Mouse (Mus musculus) lung, embryonic 16.5 days (tissue): ENCODE results near the gene Ccdc73. TPM values are rescaled to one million over a fixed set of nuclear protein-coding genes. Genes with fewer than 3 reads are reported as not detected.
A peak's percentile ranks its signal among the peaks of the same experiment; 100 is the strongest.

Source experiments
- ATAC-seq: fragments of 200-750 bp; cut with Nextera tagmentation; 2 replicates; pipeline ENCODE4 v1.8.0; 2017; ENCODE audit warnings: low read depth, mild to moderate bottlenecking, moderate library complexity
- H3K27ac ChIP-seq: fragments of 300-500 bp; sonication (generic); 2 replicates; pipeline ENCODE4 v1.5.1; 2014; ENCODE audit warnings: mild to moderate bottlenecking, control low read depth, low read length
- H3K27me3 ChIP-seq: fragments of 300-500 bp; sonication (generic); 2 replicates; pipeline ENCODE4 v1.6.1; 2014; ENCODE audit warnings: low read depth, low read length, mixed read lengths; ENCODE audit not compliant: control insufficient read depth, insufficient read depth
- H3K36me3 ChIP-seq: fragments of 300-500 bp; sonication (generic); 2 replicates; pipeline ENCODE4 v1.6.1; 2014; ENCODE audit warnings: low read length; ENCODE audit not compliant: control insufficient read depth, insufficient read depth
- H3K4me1 ChIP-seq: fragments of 300-500 bp; sonication (generic); replicated peaks from 2 replicates; pipeline ENCODE4 v1.6.1; 2014; ENCODE audit warnings: low read length, mixed read lengths; ENCODE audit not compliant: control insufficient read depth, insufficient read depth
- H3K4me2 ChIP-seq: fragments of 300-500 bp; sonication (generic); 2 replicates; pipeline ENCODE4 v1.6.1; 2014; ENCODE audit warnings: low read depth, low read length, control low read depth
- H3K4me3 ChIP-seq: fragments of 300-500 bp; sonication (generic); 2 replicates; pipeline ENCODE4 v1.5.1; 2014; ENCODE audit warnings: mild to moderate bottlenecking, low read length, control low read depth
- H3K9ac ChIP-seq: fragments of 300-500 bp; sonication (generic); 2 replicates; pipeline ENCODE4 v1.6.1; 2014; ENCODE audit warnings: low read length, control low read depth
- H3K9me3 ChIP-seq: fragments of 300-500 bp; sonication (generic); 2 replicates; pipeline ENCODE4 v1.6.1; 2016; ENCODE audit warnings: low read length; ENCODE audit not compliant: control insufficient read depth
- WGBS: fragments of 180-500 bp; shearing (Covaris S2); extraction: QIAGEN DNeasy Blood & Tissue Kit; methylation state at CpG from one replicate; pipeline ENCODE4 v1.1.7; 2014; 5-methylcytosine and 5-hydroxymethylcytosine counted together
- polyA plus RNA-seq: library from polyadenylated mRNA; unstranded; fragments of >200 nt; fragmentation: Nextera tagmentation; extraction: Ambion mirVana; gene quantifications from 2 replicates; pipeline ENCODE4 v1.2.1, GENCODE M21; 2015

Ccdc73 gene
- polyA plus RNA-seq, 1 experiment from 2014 or later, result 7.2 TPM

DNA sequence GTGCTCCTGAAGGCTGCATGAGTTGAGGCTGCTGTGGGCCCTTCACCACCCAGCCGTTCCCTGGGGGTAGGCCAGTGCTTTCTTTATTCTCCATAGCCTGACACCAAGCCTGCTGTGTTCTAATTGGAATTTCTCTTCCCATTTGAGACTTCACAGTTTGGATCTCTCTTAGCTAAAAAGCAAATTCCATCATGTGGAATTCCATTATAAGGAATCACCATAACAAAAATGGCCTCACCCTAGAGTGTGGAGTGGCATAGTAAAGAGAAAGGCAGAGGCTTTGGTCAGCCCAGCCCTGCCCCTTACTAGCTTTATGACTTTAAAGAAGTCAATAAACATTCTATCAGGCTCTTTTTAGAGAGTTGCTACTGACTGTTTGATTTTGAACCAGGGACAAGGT lies 180.7 kb downstream of the Ccdc73 start:
- no peaks in the 10 kb centered on the region for H3K36me3 ChIP-seq
- H3K9ac ChIP-seq, result no peak overlapping the region
- H3K4me2 ChIP-seq, result no peak overlapping the region
- H3K4me3 ChIP-seq, result no peak overlapping the region
- no peaks in the 10 kb centered on the region for H3K4me1 ChIP-seq
- no peaks in the 10 kb centered on the region for H3K9me3 ChIP-seq
- ATAC-seq, result no peak
- WGBS, result 38% methylated on average over 1 of the region's 1 CpGs
- no peaks in the 10 kb centered on the region for H3K27me3 ChIP-seq
- H3K27ac ChIP-seq, result no peak overlapping the region

DNA sequence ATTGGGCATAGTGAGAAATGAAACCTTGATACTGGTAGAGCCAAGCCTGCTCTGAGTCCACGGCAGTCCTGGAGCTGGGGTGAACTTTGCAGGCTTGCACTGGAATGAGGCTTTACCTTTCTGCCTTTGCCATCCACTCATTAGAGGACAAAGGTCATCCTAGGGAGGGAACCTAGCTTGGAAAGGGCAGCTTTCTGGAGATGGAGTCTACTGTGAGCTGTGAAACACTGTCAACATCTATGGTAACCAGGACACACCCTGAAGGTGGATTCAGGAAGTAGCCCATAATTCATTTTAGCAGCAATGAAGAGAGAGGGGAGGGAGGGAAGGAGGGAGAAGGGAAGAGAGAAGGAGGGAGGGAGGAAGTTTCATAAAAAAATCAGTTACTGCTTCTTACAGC lies 187.9 kb downstream of the Ccdc73 start:
- no peak overlapping the region for H3K4me3 ChIP-seq
- H3K36me3 ChIP-seq, result no peaks in the 10 kb centered on the region
- H3K9me3 ChIP-seq, result no peaks in the 10 kb centered on the region
- no peak for ATAC-seq
- WGBS, result 48% methylated on average over 1 of the region's 1 CpGs
- no peak overlapping the region for H3K9ac ChIP-seq
- no peak overlapping the region for H3K27ac ChIP-seq
- H3K27me3 ChIP-seq, result no peaks in the 10 kb centered on the region
- H3K4me1 ChIP-seq, result no peaks in the 10 kb centered on the region
- H3K4me2 ChIP-seq, result no peak overlapping the region

DNA sequence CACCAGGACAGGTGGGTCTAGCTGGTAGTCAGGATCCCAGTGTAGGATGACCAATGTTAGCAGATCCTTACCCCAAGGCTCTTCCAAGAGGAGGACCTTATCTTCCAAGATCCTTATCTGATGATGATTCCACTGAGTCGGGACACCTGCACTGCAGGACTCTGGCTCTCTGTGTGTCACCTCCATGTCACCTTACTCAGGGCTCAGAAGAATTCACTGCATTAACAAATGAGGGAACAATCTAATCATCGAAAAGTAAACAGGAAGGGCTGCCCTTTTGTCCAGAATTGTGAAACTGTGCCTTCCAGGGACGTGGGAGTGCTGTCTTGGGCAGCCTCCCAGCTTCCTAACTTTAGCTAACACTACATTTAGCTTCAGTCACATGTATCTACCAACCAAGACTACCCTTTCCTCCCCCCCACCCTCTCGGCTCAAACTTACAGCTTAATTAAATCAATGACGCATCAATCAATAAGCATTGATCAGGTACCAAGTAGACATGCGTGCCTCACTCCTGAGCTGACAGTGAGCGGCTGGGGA lies 191.0 kb downstream of the Ccdc73 start:
- 43% methylated on average over 7 of the region's 7 CpGs for WGBS
- Histone ChIP-seq H3K4me3 (no peak overlapping the region), H3K9ac (no peak overlapping the region), H3K4me2 (no peak overlapping the region), H3K4me1 (no peaks in the 10 kb centered on the region), H3K27ac (no peak overlapping the region), H3K27me3 (no peaks in the 10 kb centered on the region), H3K9me3 (no peaks in the 10 kb centered on the region), H3K36me3 (no peaks in the 10 kb centered on the region)
- ATAC-seq, result peak; percentile 4; the same call in 1 of the 2 replicates

DNA sequence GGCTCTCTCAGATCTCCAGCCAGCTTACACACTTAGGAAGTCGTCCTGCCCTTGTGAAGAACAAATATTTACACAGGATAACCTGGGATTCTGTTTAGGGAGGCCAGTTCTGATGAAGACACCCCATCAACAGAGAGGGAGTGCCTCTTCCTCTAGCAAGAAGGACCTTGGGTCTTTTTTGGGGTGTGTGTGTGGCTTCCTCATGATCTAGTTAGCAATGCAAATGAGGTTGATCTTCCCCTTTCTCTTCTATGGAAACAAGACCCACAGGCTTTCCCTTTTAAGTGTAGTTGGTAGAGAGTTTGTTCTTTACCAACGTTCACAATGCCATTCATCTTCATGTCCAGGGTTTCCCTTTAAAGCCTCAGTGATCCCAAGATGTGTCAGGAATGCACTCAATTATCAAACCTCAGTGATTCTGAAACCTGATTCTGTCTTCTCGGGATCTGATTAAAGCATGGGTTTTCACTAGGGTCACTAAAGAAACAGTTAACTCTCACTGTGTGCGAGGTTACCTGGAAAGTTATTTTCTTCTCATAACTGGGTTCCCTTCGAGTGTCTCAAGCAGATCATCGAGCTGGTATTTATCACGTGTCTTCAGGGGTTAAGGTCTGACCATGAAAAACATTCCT lies 195.3 kb downstream of the Ccdc73 start:
- WGBS, result 36% methylated on average over 7 of the region's 7 CpGs
- H3K27ac ChIP-seq, result no peak overlapping the region

More for the DNA sequence above, 195.3 kb downstream of the Ccdc73 start:
- H3K9me3 ChIP-seq, result no peaks in the 10 kb centered on the region
- H3K4me3 ChIP-seq, result no peak overlapping the region
- no peak for ATAC-seq
- no peaks in the 10 kb centered on the region for H3K27me3 ChIP-seq
- no peak overlapping the region for H3K4me2 ChIP-seq
- H3K36me3 ChIP-seq, result no peaks in the 10 kb centered on the region
- H3K4me1 ChIP-seq, result no peaks in the 10 kb centered on the region
- H3K9ac ChIP-seq, result no peak overlapping the region

Other genes starting within 250 kb of the Ccdc73 start
- 20.1 and 22.8 TPM in 2 replicates for gene Tcp11l1, start 155.6 kb upstream of the Ccdc73 start, polyA plus RNA-seq
- gene Pin1rt1, start 151.4 kb upstream of the Ccdc73 start, polyA plus RNA-seq, result 0.18 and 0.21 TPM in 2 replicates
- gene Depdc7, start 124.9 kb upstream of the Ccdc73 start, polyA plus RNA-seq, result 7.5 and 8.0 TPM in 2 replicates
- 8.3 and 9.3 TPM in 2 replicates for gene Qser1, start 51.0 kb upstream of the Ccdc73 start, polyA plus RNA-seq
- 2.1 and 2.6 TPM in 2 replicates for gene Prrg4, start 17.9 kb upstream of the Ccdc73 start, polyA plus RNA-seq
- 243 and 250 TPM in 2 replicates for gene Eif3m, start 149.3 kb downstream of the Ccdc73 start, polyA plus RNA-seq
- not detected in 2 replicates for gene Gm11060, start 224.2 kb downstream of the Ccdc73 start, polyA plus RNA-seq